Mouse (Mus musculus) cerebral cortex, adult 2 months (tissue): ENCODE data around the gene Hs1bp3.

Source experiments
- WGBS: fragments of 180-500 bp; shearing (Covaris S2); methylation state at CpG from one replicate; pipeline ENCODE4 v1.1.7; 2018; 5-methylcytosine and 5-hydroxymethylcytosine counted together

Gene Hs1bp3

GRCm38 (mm10) chr12:8359418-8360112 lies 46.3 kb downstream of the Hs1bp3 start:
- WGBS = 97% methylated on average over 3 of the region's 3 CpGs

DNA sequence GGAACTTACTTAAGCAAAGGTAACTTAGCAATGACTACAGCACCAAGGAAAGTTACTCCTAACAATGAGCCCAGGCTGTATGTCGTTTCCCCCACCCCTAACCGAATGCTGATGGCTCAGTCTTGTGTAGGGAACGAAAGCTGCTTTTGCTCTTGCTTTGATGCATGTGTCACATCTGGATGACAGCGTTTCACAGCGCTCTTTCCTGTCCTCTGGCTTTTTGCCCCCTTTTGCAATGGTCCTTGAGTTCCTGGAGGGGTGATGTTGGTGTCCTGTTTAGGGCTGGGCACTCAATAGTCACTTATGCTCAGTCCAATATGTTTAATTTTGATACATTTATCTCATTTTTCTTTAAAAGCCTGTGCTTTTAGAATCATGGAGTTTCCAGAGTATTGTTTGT lies 48.6 kb downstream of the Hs1bp3 start:
- WGBS = 91% methylated on average over 5 of the region's 5 CpGs

- WGBS = 51% methylated on average over 7 of the region's 7 CpGs
Measured at GRCm38 (mm10) chr12:8362400-8362799, 49.2 kb downstream of the Hs1bp3 start.

DNA sequence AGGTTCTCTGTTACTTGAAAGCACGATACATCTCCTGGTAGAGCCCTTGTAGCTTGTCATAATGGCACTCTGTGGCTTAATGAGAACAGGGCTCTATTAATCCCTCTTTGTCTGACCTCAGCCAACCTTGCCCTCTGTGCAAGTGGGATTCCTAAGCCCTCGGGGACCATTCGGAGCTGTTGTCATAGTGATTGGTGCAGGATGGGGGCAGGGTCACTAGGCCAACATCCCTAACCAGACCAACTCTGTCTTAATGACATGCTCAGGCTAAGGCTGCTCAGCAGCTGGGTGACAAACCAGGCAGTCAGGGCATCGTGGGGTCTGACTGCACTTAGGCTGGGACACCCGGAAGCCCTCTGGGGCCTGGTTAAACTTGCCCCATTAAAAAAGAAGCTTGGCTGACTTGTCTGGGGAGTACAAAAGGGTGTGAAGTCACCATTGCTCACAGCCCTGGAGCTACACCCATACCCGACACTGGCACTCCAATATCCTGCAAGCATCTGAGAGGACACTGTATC lies 51.1 kb downstream of the Hs1bp3 start:
- WGBS = 62% methylated on average over 6 of the region's 6 CpGs

- WGBS = 63% methylated on average over 7 of the region's 7 CpGs
Measured at GRCm38 (mm10) chr12:8365336-8365735, 52.1 kb downstream of the Hs1bp3 start.

DNA sequence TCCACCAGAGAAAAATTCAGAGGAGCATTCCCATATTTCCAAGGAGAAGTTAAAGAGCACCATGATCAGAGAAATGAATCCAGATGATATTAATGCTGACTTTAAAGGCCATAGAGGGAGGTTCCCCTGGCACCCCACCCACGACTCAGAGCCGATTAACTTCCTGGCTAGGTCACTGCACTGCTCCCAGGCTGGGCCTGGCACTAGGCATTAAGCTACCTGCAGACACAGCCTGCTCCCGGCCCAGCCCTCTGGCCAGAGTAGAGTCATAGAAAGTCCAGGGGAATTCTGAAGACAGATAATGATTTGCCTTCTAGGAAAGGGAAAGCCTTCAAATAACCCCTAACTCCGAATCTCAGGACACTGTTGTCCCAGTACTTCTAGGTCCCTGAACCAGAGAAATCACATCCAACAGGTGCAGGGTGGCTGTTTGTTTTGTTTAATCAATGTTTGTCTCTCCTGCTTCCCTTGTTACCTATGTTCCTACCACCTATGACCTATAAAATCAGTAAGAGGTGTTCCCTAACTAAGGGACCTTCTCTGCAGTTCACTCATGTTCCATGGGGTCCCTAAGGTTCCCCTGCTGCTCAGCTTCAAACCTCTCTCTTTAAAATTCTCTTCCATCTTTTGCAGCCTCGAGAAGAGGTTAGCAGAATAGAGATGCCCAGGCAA lies 52.8 kb downstream of the Hs1bp3 start:
- WGBS = 77% methylated on average over 5 of the region's 5 CpGs

DNA sequence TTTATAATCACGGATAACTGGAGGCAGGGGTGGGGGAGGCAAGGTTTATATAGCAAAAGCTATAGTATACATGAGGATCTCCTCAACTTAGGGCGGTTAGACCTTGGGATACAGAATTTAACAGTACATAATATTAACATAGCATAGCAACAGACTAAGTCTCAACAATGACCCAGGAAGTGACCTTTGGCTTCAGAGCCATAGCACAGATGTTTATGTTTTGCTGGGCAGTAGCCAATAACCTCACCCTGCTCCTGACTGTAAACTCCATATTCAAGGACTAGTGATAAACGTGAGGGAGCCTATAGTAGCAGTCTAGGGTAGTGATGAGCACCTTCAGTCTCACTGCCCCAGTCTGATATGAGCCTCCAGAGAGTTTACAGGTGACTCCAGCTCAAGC lies 53.5 kb downstream of the Hs1bp3 start:
- 78% methylated on average over 3 of the region's 3 CpGs for WGBS

GRCm38 (mm10) chr12:8371746-8372510 lies 58.7 kb downstream of the Hs1bp3 start:
- 84% methylated on average over 5 of the region's 5 CpGs for WGBS

- WGBS = 76% methylated on average over 7 of the region's 7 CpGs
Measured at GRCm38 (mm10) chr12:8372511-8373180, 59.4 kb downstream of the Hs1bp3 start.

- 82% methylated on average over 5 of the region's 5 CpGs for WGBS
Measured at GRCm38 (mm10) chr12:8373741-8374140, 60.5 kb downstream of the Hs1bp3 start.

GRCm38 (mm10) chr12:8377169-8377568 lies 63.9 kb downstream of the Hs1bp3 start:
- WGBS = 92% methylated on average over 1 of the region's 1 CpGs

GRCm38 (mm10) chr12:8377955-8378620 lies 64.9 kb downstream of the Hs1bp3 start:
- 90% methylated on average over 9 of the region's 9 CpGs for WGBS

GRCm38 (mm10) chr12:8379795-8380521 lies 66.7 kb downstream of the Hs1bp3 start:
- 54% methylated on average over 8 of the region's 8 CpGs for WGBS

DNA sequence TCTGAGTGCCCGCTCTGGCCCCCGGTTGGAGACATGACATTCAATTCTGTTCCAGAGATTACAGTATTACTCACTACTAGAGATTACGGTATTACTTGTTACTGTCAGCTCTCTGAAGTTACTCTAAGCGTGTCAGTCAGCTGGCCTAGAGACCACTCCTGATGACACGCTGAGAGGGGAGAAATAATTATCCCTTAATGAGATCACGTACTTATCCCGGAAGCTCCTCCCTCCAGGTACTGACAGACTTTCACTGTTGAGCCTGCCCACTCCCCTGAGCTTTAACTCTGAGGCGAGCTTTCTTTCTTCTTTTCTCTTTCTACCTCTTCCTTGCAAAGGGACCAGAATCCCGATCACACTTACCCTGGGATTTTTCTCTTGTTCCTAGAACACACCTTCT lies 67.7 kb downstream of the Hs1bp3 start:
- WGBS = 88% methylated on average over 9 of the region's 9 CpGs

- 95% methylated on average over 2 of the region's 2 CpGs for WGBS
Measured at GRCm38 (mm10) chr12:8381940-8382339, 68.7 kb downstream of the Hs1bp3 start.

DNA sequence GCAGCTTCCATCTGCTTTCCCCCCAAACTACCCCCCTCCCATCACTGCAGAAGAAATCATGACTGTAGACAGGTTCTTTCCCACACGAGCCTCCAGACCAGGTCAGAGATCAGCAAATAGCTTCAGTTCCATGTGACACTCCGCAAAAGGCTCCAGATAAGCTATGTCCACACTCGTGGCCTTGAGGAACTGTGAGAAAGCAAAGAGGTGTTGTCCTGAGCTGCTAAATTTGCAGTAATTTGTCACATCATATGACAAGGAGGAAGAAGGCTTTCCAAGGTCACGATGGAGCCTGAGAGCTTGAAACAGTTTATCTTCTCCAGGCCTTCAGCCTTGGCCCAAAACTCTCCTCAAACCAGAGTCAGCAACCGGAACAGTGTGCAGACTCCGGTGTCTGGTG lies 70.6 kb downstream of the Hs1bp3 start:
- 95% methylated on average over 6 of the region's 6 CpGs for WGBS

- WGBS = 55% methylated on average over 6 of the region's 6 CpGs
Measured at GRCm38 (mm10) chr12:8386451-8387011, 73.3 kb downstream of the Hs1bp3 start.

- WGBS = 94% methylated on average over 1 of the region's 1 CpGs
Measured at GRCm38 (mm10) chr12:8387281-8387680, 74.0 kb downstream of the Hs1bp3 start.

- 61% methylated on average over 4 of the region's 4 CpGs for WGBS
Measured at GRCm38 (mm10) chr12:8388529-8389414, 75.5 kb downstream of the Hs1bp3 start.
